Mouse (Mus musculus): ENCODE measurements around the gene Glp2r.

The Glp2r gene

GRCm38 (mm10) chr11:67632906-67633305 is 138.0 kb downstream of the Glp2r start:
- no peak for DNase-seq

- DNase-seq = no peak
Observed at GRCm38 (mm10) chr11:67628522-67628921, 142.4 kb downstream of the Glp2r start.

GRCm38 (mm10) chr11:67627179-67627578 is 143.8 kb downstream of the Glp2r start:
- DNase-seq = no peak

GRCm38 (mm10) chr11:67622340-67622739 is 148.6 kb downstream of the Glp2r start:
- no peak for DNase-seq

GRCm38 (mm10) chr11:67616557-67617239 is 154.3 kb downstream of the Glp2r start:
- DNase-seq = no peak

GRCm38 (mm10) chr11:67612158-67612839 is 158.7 kb downstream of the Glp2r start:
- DNase-seq = no peak
